Mouse (Mus musculus) fibroblast of lung, adult 2 months (primary cell): ENCODE results near the gene Gm9117.
"Not testable (repeated sequence)": the region's sequence is repeated elsewhere in the genome, so short reads cannot be mapped to it uniquely, and the experiment has no call there.

Experiments used
- DNase-seq: peaks from one replicate; pipeline ENCODE4 v3.0.0-alpha.2; 2011; ENCODE audit warnings: low read depth

The Gm9117 gene

GRCm38 (mm10) chr3:93943443-93943842 lies at the start of gene Gm9117:
Gene Gm9117, minus strand, starts transcription at chr3:93943543.
- DNase-seq, result not testable (repeated sequence)

- DNase-seq, result not testable (repeated sequence)
These were observed 25.6 kb upstream of the Gm9117 start for GRCm38 (mm10) chr3:93968938-93969337.

- DNase-seq, result not testable (repeated sequence)
These were observed 17.9 kb upstream of the Gm9117 start, which contains the start of gene Tdpoz5 for GRCm38 (mm10) chr3:93961214-93961613. Gene Tdpoz5, minus strand, starts transcription at chr3:93961314.

GRCm38 (mm10) chr3:93938386-93938785 lies 5.0 kb downstream of the Gm9117 start:
- not testable (repeated sequence) for DNase-seq
